Mouse (Mus musculus): ENCODE measurements around the gene Olfr380. TPM values are rescaled to one million over a fixed set of nuclear protein-coding genes. Genes with fewer than 3 reads are reported as not detected.

The Olfr380 gene
- polyA plus RNA-seq (2014; fragmentation: Nextera tagmentation; extraction: Ambion mirVana), result not detected in 2 replicates

DNA sequence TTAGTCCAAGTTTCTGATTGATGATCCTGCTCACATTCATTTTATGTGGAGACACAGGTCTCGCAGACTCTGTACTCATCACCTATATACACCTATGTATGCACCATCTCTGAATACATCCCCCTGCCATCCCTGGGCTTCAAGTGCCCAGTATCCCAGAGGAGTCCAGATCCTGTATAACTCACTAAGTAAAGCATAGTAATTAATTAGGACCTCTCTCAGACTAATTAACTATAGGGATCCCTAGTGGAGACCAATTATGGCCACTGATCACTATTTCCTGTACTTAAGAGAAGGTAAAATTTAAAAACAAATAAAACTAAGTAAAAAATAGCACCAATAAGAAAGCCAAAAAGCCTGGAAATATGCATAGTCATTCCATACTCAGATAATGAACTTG, at the start of gene Olfr380:
Gene Olfr380 (minus strand): TSS at position 101 of the 400 bp plus-strand sequence.
- no peak within 1 kb of the TSS for H3K4me2 ChIP-seq (ENCODE audit: low read length)
- DNase-seq (no peak), ATAC-seq (ENCODE audit: low FRiP score, low TSS enrichment) (no peak)
- H3K27ac ChIP-seq (replicated peaks; ENCODE audit: low read depth, low read length), result no peak within 1 kb of the TSS
- H3K36me3 ChIP-seq (ENCODE audit: control insufficient read depth, insufficient read depth, low read length), result no peaks in the 10 kb centered on the region
- no peaks in the 10 kb centered on the region for H3K4me1 ChIP-seq (ENCODE audit: control insufficient read depth, insufficient read depth, low read length)
- no peaks in the 10 kb centered on the region for H3K27me3 ChIP-seq (ENCODE audit: control insufficient read depth, insufficient read depth, low read length)
- no peak within 1 kb of the TSS for H3K4me3 ChIP-seq (replicated peaks; ENCODE audit: low read depth, low read length)
- H3K9me3 ChIP-seq (ENCODE audit: control insufficient read depth, low read length), result peaks cover 5% of the 10 kb centered on the region; the same call in 1 of the 2 replicates
- 81% methylated on average over 1 of the region's 1 CpGs for WGBS
- H3K9ac ChIP-seq (replicated peaks; ENCODE audit: low read length), result no peak within 1 kb of the TSS

DNA sequence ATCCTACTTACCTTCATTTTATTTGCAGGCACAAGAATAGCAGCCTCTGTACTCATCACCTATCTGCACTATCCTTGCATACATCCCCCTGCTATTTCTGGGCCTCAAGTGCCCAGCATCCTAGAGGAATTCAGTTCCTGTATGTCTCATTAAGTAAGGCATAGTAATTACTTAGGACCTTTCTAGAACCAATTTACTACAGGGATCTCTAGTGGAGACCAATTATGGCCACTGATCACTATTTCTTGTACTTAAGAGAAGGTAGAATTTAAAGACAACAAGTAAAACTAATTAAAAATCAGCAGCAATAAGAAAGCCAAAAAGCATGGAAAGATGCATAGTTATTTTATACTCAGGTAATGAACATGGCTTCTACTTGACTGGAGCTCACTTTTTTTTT, 34.2 kb upstream of the Olfr380 start, which contains the start of gene Olfr381:
Gene Olfr381 (minus strand): TSS at position 101 of the 400 bp plus-strand sequence.
- Histone ChIP-seq H3K27ac (replicated peaks; ENCODE audit: low read depth, low read length) (no peak within 1 kb of the TSS), H3K9me3 (ENCODE audit: control insufficient read depth, low read length) (no peaks in the 10 kb centered on the region), H3K36me3 (ENCODE audit: control insufficient read depth, insufficient read depth, low read length) (no peaks in the 10 kb centered on the region), H3K27me3 (ENCODE audit: control insufficient read depth, insufficient read depth, low read length) (no peaks in the 10 kb centered on the region), H3K4me3 (replicated peaks; ENCODE audit: low read depth, low read length) (no peak within 1 kb of the TSS), H3K9ac (replicated peaks; ENCODE audit: low read length) (no peak within 1 kb of the TSS), H3K4me2 (ENCODE audit: low read length) (no peak within 1 kb of the TSS), H3K4me1 (ENCODE audit: control insufficient read depth, insufficient read depth, low read length) (no peaks in the 10 kb centered on the region)
- no peak for ATAC-seq (ENCODE audit: low FRiP score, low TSS enrichment)
- DNase-seq, result no peak

DNA sequence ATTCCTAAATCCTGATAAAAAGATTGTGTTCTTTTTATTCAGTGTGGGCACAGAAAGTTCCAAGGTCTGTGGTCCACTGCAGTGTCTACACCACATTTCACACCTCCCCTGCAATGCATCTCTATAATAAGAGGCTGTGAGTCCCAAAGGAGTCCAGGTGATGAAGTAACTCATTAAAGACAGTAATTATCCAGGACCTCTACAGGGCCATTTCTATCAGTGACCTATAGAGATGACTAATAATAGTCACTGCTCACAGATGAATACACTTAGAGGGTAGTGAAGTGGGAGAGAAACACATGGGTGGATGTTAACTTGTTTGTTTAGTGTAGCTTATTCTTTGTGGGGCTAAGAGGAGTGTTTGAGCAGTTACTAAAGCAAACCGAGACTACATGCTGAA, 28.9 kb downstream of the Olfr380 start, which contains the start of gene Olfr378:
Gene Olfr378 (minus strand): TSS at position 101 of the 400 bp plus-strand sequence.
- ATAC-seq (ENCODE audit: low FRiP score, low TSS enrichment), result no peak
- 86% methylated on average over 1 of the region's 1 CpGs for WGBS

More for the DNA sequence above, 28.9 kb downstream of the Olfr380 start, which contains the start of gene Olfr378:
- Histone ChIP-seq H3K4me3 (replicated peaks; ENCODE audit: low read depth, low read length) (no peak within 1 kb of the TSS), H3K36me3 (ENCODE audit: control insufficient read depth, insufficient read depth, low read length) (no peaks in the 10 kb centered on the region), H3K4me1 (ENCODE audit: control insufficient read depth, insufficient read depth, low read length) (no peaks in the 10 kb centered on the region), H3K9me3 (ENCODE audit: control insufficient read depth, low read length) (no peaks in the 10 kb centered on the region; the same call in 1 of the 2 replicates), H3K27ac (replicated peaks; ENCODE audit: low read depth, low read length) (no peak within 1 kb of the TSS), H3K27me3 (ENCODE audit: control insufficient read depth, insufficient read depth, low read length) (no peaks in the 10 kb centered on the region), H3K9ac (replicated peaks; ENCODE audit: low read length) (no peak within 1 kb of the TSS), H3K4me2 (ENCODE audit: low read length) (no peak within 1 kb of the TSS)
- no peak for DNase-seq

Other genes starting within 250 kb of the Olfr380 start
- 0.50 TPM in 1 of 2 replicates, not detected in the other for gene Trpv1, start 223.2 kb downstream of the Olfr380 start, polyA plus RNA-seq (2014; fragmentation: Nextera tagmentation; extraction: Ambion mirVana)
- 0.12 and 0.19 TPM in 2 replicates for gene Trpv3, start 190.1 kb downstream of the Olfr380 start, polyA plus RNA-seq (2014; fragmentation: Nextera tagmentation; extraction: Ambion mirVana)
- gene Aspa, start 127.9 kb downstream of the Olfr380 start, polyA plus RNA-seq (2014; fragmentation: Nextera tagmentation; extraction: Ambion mirVana), result 0.55 and 0.84 TPM in 2 replicates
- not detected in 2 replicates for gene Gm49340, start 127.8 kb downstream of the Olfr380 start, polyA plus RNA-seq (2014; fragmentation: Nextera tagmentation; extraction: Ambion mirVana)
- not detected in 2 replicates for gene Spata22, start 127.8 kb downstream of the Olfr380 start, polyA plus RNA-seq (2014; fragmentation: Nextera tagmentation; extraction: Ambion mirVana)
- not detected in 2 replicates for gene Olfr20, start 106.7 kb downstream of the Olfr380 start, polyA plus RNA-seq (2014; fragmentation: Nextera tagmentation; extraction: Ambion mirVana)
- gene Olfr376, start 86.3 kb downstream of the Olfr380 start, polyA plus RNA-seq (2014; fragmentation: Nextera tagmentation; extraction: Ambion mirVana), result not detected in 2 replicates
- gene Olfr1, start 57.9 kb downstream of the Olfr380 start, polyA plus RNA-seq (2014; fragmentation: Nextera tagmentation; extraction: Ambion mirVana), result not detected in 2 replicates
- not detected in 2 replicates for gene Olfr378, start 29.0 kb downstream of the Olfr380 start, polyA plus RNA-seq (2014; fragmentation: Nextera tagmentation; extraction: Ambion mirVana)
- gene Olfr381, start 34.1 kb upstream of the Olfr380 start, polyA plus RNA-seq (2014; fragmentation: Nextera tagmentation; extraction: Ambion mirVana), result not detected in 2 replicates
- gene Olfr382, start 59.7 kb upstream of the Olfr380 start, polyA plus RNA-seq (2014; fragmentation: Nextera tagmentation; extraction: Ambion mirVana), result not detected in 2 replicates
- not detected in 2 replicates for gene Olfr385, start 135.5 kb upstream of the Olfr380 start, polyA plus RNA-seq (2014; fragmentation: Nextera tagmentation; extraction: Ambion mirVana)
- gene Olfr384, start 141.1 kb upstream of the Olfr380 start, polyA plus RNA-seq (2014; fragmentation: Nextera tagmentation; extraction: Ambion mirVana), result not detected in 2 replicates
- gene Zfp735, start 231.3 kb upstream of the Olfr380 start, polyA plus RNA-seq (2014; fragmentation: Nextera tagmentation; extraction: Ambion mirVana), result not detected in 2 replicates

Data from midbrain, embryonic 14.5 days (tissue).